Mouse (Mus musculus) mouse embryonic stem cell (cell line): ENCODE measurements around the gene Cables2.

Experiments
- in situ Hi-C, 2 experiments: fragments of 300-500 bp; cut with MboI; formaldehyde crosslinking; loops; 1 replicate in 1 of 2; 3 replicates in 1 of 2; pipeline ENCODE4 v1.14.3; 2019 to 2020; ENCODE audit warnings: low sequenced_read_pairs in 2 of 2, low pct_unique_long_range_greater_than_20kb in 1 of 2, mixed read lengths in 1 of 2; ENCODE audit not compliant: unreplicated experiment in 1 of 2

Cables2 gene

GRCm38 (mm10) chr2:180289440-180290108 lies 16.3 kb upstream of the Cables2 start, which contains the start of gene Rbbp8nl:
Gene Rbbp8nl, minus strand, starts transcription at chr2:180289879.
- in situ Hi-C loops: no loop called here

GRCm38 (mm10) chr2:180288966-180289365 lies 15.7 kb upstream of the Cables2 start:
- in situ Hi-C loops: no loop called here

GRCm38 (mm10) chr2:180279321-180279720 lies 6.0 kb upstream of the Cables2 start:
- in situ Hi-C loops: no loop called here

GRCm38 (mm10) chr2:180277773-180278320 lies 4.6 kb upstream of the Cables2 start:
- in situ Hi-C loops: no loop called here

GRCm38 (mm10) chr2:180276851-180277259 lies 3.6 kb upstream of the Cables2 start:
- in situ Hi-C loops: no loop called here

GRCm38 (mm10) chr2:180276385-180276784 lies 3.1 kb upstream of the Cables2 start:
- in situ Hi-C loops: no loop called here

- in situ Hi-C loops: no loop called here
These were observed 2.5 kb upstream of the Cables2 start for GRCm38 (mm10) chr2:180275836-180276235.

- in situ Hi-C loops: loop anchor here (5.0 kb wide), 1 partner anchor 73 kb away; no protein-coding TSS in a partner anchor
These were observed 1.2 kb upstream of the Cables2 start for GRCm38 (mm10) chr2:180274523-180274922.

- in situ Hi-C loops: loop anchor here (5.0 kb wide), 1 partner anchor 74 kb away; no protein-coding TSS in a partner anchor
These were observed 393 bp downstream of the Cables2 start for GRCm38 (mm10) chr2:180272884-180273321.

- in situ Hi-C loops: loop anchor here (5.0 kb wide), 1 partner anchor 75 kb away; no protein-coding TSS in a partner anchor
These were observed 1.4 kb downstream of the Cables2 start for GRCm38 (mm10) chr2:180271804-180272395.

- in situ Hi-C loops: loop anchor here (5.0 kb wide), 1 partner anchor 77 kb away; no protein-coding TSS in a partner anchor
These were observed 2.6 kb downstream of the Cables2 start for GRCm38 (mm10) chr2:180270537-180271255.

- in situ Hi-C loops: no loop called here
These were observed 4.0 kb downstream of the Cables2 start for GRCm38 (mm10) chr2:180269329-180269728.

GRCm38 (mm10) chr2:180267955-180268354 lies 5.3 kb downstream of the Cables2 start:
- in situ Hi-C loops: no loop called here

- in situ Hi-C loops: no loop called here
These were observed 10.4 kb downstream of the Cables2 start for GRCm38 (mm10) chr2:180262891-180263290.

GRCm38 (mm10) chr2:180262441-180262840 lies 10.9 kb downstream of the Cables2 start:
- in situ Hi-C loops: no loop called here

- in situ Hi-C loops: no loop called here
These were observed 11.4 kb downstream of the Cables2 start for GRCm38 (mm10) chr2:180261901-180262300.

- in situ Hi-C loops: no loop called here
These were observed 12.5 kb downstream of the Cables2 start for GRCm38 (mm10) chr2:180260610-180261480.
